Mouse (Mus musculus): Measurements from ENCODE around the gene Eif5a. TPM values are rescaled to one million over a fixed set of nuclear protein-coding genes. Genes with fewer than 3 reads are reported as not detected.

Gene Eif5a
- total RNA-seq, 2 experiments from 2014 or later: 578 to 644 TPM

- DNase-seq: no peak
Observed at GRCm38 (mm10) chr11:69904311-69904710, 17.4 kb downstream of the Eif5a start.

- DNase-seq: no peak
Observed at GRCm38 (mm10) chr11:69902972-69903371, 18.8 kb downstream of the Eif5a start.

- no peak for DNase-seq
Observed at GRCm38 (mm10) chr11:69901993-69902392, 19.8 kb downstream of the Eif5a start.

GRCm38 (mm10) chr11:69901406-69901846 is 20.3 kb downstream of the Eif5a start:
- DNase-seq: peak; percentile 95

GRCm38 (mm10) chr11:69900471-69901405 is 21.0 kb downstream of the Eif5a start, which contains the start of the genes 2810408A11Rik and Neurl4:
Gene 2810408A11Rik, minus strand, starts transcription at chr11:69900987.
Gene Neurl4, plus strand, starts transcription at chr11:69901072.
- DNase-seq: peak; percentile 91

- no peak for DNase-seq
Observed at GRCm38 (mm10) chr11:69899870-69900269, 21.9 kb downstream of the Eif5a start.

- DNase-seq: no peak
Observed at GRCm38 (mm10) chr11:69895291-69895690, 26.5 kb downstream of the Eif5a start, which contains the start of gene Acap1. Gene Acap1, minus strand, starts transcription at chr11:69895539.

GRCm38 (mm10) chr11:69894671-69895070 is 27.1 kb downstream of the Eif5a start:
- no peak for DNase-seq

- no peak for DNase-seq
Observed at GRCm38 (mm10) chr11:69891482-69891881, 30.3 kb downstream of the Eif5a start.

GRCm38 (mm10) chr11:69886907-69887635 is 34.7 kb downstream of the Eif5a start:
- no peak for DNase-seq

GRCm38 (mm10) chr11:69884663-69885062 is 37.1 kb downstream of the Eif5a start:
- DNase-seq: no peak

- no peak for DNase-seq
Observed at GRCm38 (mm10) chr11:69884240-69884639, 37.5 kb downstream of the Eif5a start.

GRCm38 (mm10) chr11:69883527-69884151 is 38.1 kb downstream of the Eif5a start:
- no peak for DNase-seq

GRCm38 (mm10) chr11:69883066-69883465 is 38.7 kb downstream of the Eif5a start:
- DNase-seq: peak; percentile 49

GRCm38 (mm10) chr11:69881787-69882670 is 39.7 kb downstream of the Eif5a start:
- DNase-seq: no peak

GRCm38 (mm10) chr11:69880853-69881603 is 40.7 kb downstream of the Eif5a start, which contains the start of gene Kctd11:
Gene Kctd11, minus strand, starts transcription at chr11:69881406.
- peak; percentile 94 for DNase-seq

GRCm38 (mm10) chr11:69880506-69880852 is 41.3 kb downstream of the Eif5a start:
- peak; percentile 79 for DNase-seq

- no peak for DNase-seq
Observed at GRCm38 (mm10) chr11:69879711-69880110, 42.0 kb downstream of the Eif5a start.

GRCm38 (mm10) chr11:69878952-69879351 is 42.8 kb downstream of the Eif5a start:
- no peak for DNase-seq

GRCm38 (mm10) chr11:69878399-69878798 is 43.4 kb downstream of the Eif5a start:
- no peak for DNase-seq

- no peak for DNase-seq
Observed at GRCm38 (mm10) chr11:69877878-69878277, 43.9 kb downstream of the Eif5a start, which contains the start of gene Tmem95. Gene Tmem95, minus strand, starts transcription at chr11:69878018.
